Mouse (Mus musculus): ENCODE measurements around the gene Cass4.

The Cass4 gene

GRCm38 (mm10) chr2:172393391-172394051 lies at the start of gene Cass4:
Gene Cass4 (plus strand): TSS chr2:172393794.
- in situ Hi-C loops (cut with MboI, MseI), result no loop called here

GRCm38 (mm10) chr2:172344669-172345068 lies 48.9 kb upstream of the Cass4 start:
- in situ Hi-C loops (cut with MboI, MseI), result no loop called here

- in situ Hi-C loops (cut with MboI, MseI), result no loop called here
These were observed 48.3 kb upstream of the Cass4 start, which contains the start of gene Fam210b for GRCm38 (mm10) chr2:172345258-172345738. Gene Fam210b (plus strand): TSS chr2:172345565.

- in situ Hi-C loops (cut with MboI, MseI), result no loop called here
These were observed 47.3 kb upstream of the Cass4 start for GRCm38 (mm10) chr2:172346034-172346929.

GRCm38 (mm10) chr2:172346933-172347611 lies 46.5 kb upstream of the Cass4 start:
- in situ Hi-C loops (cut with MboI, MseI), result no loop called here

- in situ Hi-C loops (cut with MboI, MseI), result no loop called here
These were observed 45.2 kb upstream of the Cass4 start for GRCm38 (mm10) chr2:172348297-172348950.

- in situ Hi-C loops (cut with MboI, MseI), result no loop called here
These were observed 43.8 kb upstream of the Cass4 start for GRCm38 (mm10) chr2:172349776-172350175.

GRCm38 (mm10) chr2:172350773-172351172 lies 42.8 kb upstream of the Cass4 start:
- in situ Hi-C loops (cut with MboI, MseI), result no loop called here

- in situ Hi-C loops (cut with MboI, MseI), result no loop called here
These were observed 40.4 kb upstream of the Cass4 start for GRCm38 (mm10) chr2:172353218-172353617.

GRCm38 (mm10) chr2:172354761-172355160 lies 38.8 kb upstream of the Cass4 start:
- in situ Hi-C loops (cut with MboI, MseI), result no loop called here

- in situ Hi-C loops (cut with MboI, MseI), result no loop called here
These were observed 37.8 kb upstream of the Cass4 start for GRCm38 (mm10) chr2:172355833-172356232.

- in situ Hi-C loops (cut with MboI, MseI), result no loop called here
These were observed 30.4 kb upstream of the Cass4 start for GRCm38 (mm10) chr2:172363176-172363575.

- in situ Hi-C loops (cut with MboI, MseI), result no loop called here
These were observed 23.0 kb upstream of the Cass4 start, which contains the start of the genes Aurka and Cstf1 for GRCm38 (mm10) chr2:172370411-172371223. Gene Aurka (minus strand): TSS chr2:172370535. Gene Cstf1 (plus strand): TSS chr2:172370681.

- in situ Hi-C loops (cut with MboI, MseI), result no loop called here
These were observed 22.3 kb upstream of the Cass4 start for GRCm38 (mm10) chr2:172371258-172371657.

GRCm38 (mm10) chr2:172376551-172376950 lies 17.0 kb upstream of the Cass4 start:
- in situ Hi-C loops (cut with MboI, MseI), result loop anchor here (5.0 kb wide), 1 partner anchor 61 kb away; no protein-coding TSS in a partner anchor

- in situ Hi-C loops (cut with MboI, MseI), result loop anchor here (5.0 kb wide), 1 partner anchor 60 kb away; no protein-coding TSS in a partner anchor
These were observed 16.5 kb upstream of the Cass4 start for GRCm38 (mm10) chr2:172376999-172377515.

GRCm38 (mm10) chr2:172378332-172378731 lies 15.3 kb upstream of the Cass4 start:
- in situ Hi-C loops (cut with MboI, MseI), result loop anchor here (5.0 kb wide), 1 partner anchor 59 kb away; no protein-coding TSS in a partner anchor

- in situ Hi-C loops (cut with MboI, MseI), result no loop called here
These were observed 13.1 kb upstream of the Cass4 start for GRCm38 (mm10) chr2:172380513-172380912.

GRCm38 (mm10) chr2:172381341-172381740 lies 12.3 kb upstream of the Cass4 start:
- in situ Hi-C loops (cut with MboI, MseI), result no loop called here

- in situ Hi-C loops (cut with MboI, MseI), result no loop called here
These were observed 11.7 kb upstream of the Cass4 start for GRCm38 (mm10) chr2:172381898-172382297.

Measured in regulatory T cell (primary cell).